Mouse (Mus musculus): ENCODE data around the gene Rsl1.

DNA sequence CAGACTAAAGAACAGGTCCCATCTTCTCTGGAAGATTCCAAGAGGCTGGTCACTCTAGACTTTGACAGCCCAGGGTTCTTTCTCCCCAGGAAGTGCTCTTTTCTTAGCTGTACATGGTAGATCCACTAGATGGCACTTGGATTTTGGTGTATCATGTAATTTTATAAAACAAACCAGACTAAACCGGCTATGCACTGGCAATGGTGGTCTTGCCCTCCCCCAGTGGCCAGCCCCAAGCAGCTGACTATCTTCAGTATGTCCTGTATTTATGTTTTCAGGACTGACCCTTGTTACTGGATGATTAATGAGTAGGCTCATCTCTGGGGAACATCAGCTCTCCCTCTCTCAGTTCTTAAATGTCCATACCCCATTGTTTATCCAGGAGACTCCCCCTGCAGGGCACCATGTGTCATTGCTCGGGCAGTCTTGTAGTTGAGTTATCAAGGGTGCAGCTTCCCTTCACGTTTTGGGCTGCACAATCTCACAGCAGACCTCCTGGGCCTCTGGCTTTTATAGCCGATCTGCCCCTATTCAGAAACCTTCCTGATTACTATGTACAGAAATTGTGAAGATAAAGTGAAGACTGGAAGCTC lies 41.1 kb downstream of the Rsl1 start:
- TF ChIP-seq CTCF (IDR thresholded peaks at IDR 0.05; ENCODE audit: low read depth), result peak; percentile 29
- TF ChIP-seq EP300 (IDR thresholded peaks at IDR 0.05; ENCODE audit: low read depth), result no peak
